Mouse (Mus musculus) adrenal gland, adult 2 months (tissue): Measurements from ENCODE around the gene Tcf7l1. TPM values are rescaled to one million over a fixed set of nuclear protein-coding genes. Genes with fewer than 3 reads are reported as not detected.

Source experiments
- DNase-seq: peaks from one replicate; pipeline ENCODE4 v3.0.0; 2021
- polyA plus RNA-seq: library from polyadenylated mRNA; depleted of rRNA; stranded (reverse); fragments of >200 nt; gene quantifications from 2 replicates; pipeline ENCODE4 v1.2.3, GENCODE M21; 2012
- total RNA-seq, 2 experiments: library from RNA; stranded (reverse); gene quantifications; 2 replicates each; pipeline ENCODE4 v1.2.3; 2021

The Tcf7l1 gene
- total and polyA plus RNA-seq, 3 experiments = 11.0 to 23.2 (median 14.7) TPM

DNA sequence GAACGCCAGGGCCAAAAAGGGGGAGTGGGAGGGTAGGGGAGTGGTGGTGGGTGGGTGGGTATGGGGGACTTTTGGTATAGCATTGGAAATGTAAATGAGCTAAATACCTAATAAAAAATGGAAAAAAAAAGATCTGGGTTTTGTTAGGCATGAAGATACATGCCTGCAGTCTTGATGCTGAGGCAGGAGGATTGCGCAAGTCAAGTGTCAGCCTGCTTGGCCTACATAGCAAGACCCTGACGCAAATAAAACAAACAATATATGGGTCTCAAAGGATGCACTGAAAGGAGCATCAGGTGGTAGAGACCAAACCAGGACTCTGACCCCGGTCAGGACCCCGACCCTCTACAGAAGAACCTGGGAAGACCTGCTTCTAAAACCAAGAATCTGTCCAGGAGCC lies 90.5 kb downstream of the Tcf7l1 start:
- no peak for DNase-seq

DNA sequence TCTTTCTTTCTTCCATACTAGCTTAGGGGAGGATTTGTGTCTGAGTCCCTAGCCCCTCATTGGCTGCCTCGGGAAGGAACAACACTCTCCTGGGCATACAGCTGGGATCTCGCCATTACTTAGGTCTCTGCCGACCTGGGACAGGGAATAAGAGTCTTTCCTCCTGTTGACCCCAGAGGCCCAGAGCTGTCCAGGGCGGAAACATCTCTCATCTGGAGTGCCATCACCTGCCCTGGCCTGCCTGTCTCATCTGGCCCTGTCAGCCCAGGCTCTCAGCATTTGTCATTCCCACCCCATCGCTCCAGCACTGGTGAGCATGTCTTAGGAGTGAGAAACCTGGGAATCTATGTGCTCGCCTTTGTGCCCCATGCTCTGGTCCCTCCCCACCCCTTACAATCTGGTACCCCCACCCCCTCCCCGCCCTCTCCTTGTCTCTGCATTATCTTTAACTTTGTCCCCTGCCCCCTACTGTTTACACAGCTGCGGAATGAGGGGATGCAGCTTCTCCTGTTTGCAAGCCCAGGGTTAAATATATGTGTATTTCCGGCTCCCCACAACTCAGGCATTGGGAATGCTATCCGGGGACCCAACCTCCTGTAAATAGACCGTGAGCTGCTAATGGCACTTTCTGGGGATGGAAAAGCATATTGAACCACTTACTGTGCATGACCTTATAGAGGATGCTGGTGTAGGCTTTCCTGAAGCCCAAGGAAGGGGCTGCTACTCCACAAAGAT lies 92.3 kb downstream of the Tcf7l1 start:
- no peak for DNase-seq

DNA sequence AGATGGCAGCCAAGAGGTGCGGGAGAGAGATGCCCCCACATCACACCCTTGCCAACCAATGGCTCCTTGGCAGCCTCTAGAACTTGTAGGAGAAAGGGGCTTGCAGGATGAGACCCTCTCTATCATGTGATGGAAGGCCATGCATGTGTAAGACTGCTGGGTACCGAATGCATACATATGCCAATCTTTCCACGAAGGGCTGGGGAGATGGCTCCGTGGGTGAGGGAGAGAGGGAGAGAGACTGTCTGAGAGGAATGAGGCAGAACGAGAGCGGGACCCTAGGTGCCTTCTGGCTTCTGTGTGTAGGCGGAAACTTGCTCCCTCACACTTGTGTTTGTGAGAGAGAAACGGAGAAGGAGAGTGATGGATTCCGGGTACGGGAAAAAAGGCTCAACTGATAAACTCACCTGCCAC lies 94.3 kb downstream of the Tcf7l1 start:
- DNase-seq = no peak

DNA sequence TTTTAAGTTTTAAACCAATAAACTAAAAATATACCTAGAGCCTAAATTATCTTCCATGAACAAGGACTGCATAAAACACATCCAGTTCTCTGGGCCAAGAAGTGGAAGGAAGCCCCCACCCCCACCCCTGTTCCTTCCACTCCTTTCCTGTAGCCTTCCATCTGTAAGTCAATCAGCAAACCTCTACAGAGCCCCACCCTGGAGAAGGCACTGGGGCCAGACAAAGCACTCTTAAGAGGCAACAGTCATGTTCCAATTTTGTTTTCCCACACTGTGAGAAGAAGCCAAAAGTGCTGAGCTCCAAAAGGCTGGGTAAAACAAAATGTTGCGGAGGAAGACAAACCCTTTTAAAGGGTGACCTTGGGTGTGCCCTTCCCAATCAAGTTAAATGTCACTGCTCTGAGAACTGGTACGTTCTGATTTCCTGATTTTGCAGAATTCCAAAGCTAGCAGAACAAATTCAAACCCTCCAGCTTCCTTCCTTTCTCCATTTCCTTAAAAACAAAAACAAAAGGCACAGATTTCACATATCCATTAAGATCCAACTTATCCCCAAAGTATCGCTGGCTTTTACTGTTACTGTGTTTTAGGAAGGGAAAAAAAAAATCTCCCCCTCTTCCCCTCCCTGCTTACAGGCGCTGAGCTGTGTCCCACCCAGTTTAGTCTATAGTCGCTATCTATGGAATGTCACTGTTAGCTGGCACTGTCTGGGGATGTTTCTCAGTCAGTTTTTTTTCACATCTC lies 94.8 kb downstream of the Tcf7l1 start:
- peak; percentile 30 for DNase-seq

DNA sequence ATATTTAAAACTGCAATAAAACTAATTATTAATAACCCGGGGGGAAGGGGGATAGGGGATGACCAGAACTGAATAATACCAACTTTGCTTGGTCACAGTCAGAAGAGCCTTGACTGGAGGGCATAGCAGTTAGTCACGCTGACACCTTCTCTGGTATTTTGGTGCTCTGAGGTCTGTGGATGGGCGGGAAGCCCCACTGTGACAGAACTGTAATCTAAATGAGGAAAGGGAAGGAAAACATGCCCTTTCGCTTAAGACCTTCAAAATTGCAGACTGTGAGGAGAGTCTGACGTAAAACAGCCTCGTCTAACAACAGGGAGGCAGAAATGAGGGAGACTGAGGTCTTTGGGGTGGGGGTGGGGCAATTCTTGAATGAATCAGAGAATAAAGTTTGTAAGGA lies 96.6 kb downstream of the Tcf7l1 start:
- peak; percentile 45 for DNase-seq

DNA sequence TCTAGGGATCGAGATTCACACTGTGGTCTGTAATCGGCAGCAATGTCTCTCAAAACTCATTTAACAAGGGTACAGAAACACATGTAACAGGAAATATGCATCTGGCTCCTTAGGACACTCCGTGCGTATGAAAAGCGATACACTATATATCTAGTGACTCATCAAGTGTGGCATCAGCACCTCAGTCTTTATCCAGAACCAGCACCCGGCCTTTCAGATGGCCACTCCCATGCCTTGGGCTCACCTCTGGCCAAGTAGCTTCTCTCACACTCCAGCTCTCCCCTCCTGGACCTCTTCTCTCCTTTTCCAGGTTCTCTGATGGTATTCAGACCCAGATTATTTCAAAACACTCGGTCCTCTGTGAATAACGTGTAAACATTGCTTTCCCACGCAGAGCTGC lies 97.5 kb downstream of the Tcf7l1 start:
- no peak for DNase-seq

DNA sequence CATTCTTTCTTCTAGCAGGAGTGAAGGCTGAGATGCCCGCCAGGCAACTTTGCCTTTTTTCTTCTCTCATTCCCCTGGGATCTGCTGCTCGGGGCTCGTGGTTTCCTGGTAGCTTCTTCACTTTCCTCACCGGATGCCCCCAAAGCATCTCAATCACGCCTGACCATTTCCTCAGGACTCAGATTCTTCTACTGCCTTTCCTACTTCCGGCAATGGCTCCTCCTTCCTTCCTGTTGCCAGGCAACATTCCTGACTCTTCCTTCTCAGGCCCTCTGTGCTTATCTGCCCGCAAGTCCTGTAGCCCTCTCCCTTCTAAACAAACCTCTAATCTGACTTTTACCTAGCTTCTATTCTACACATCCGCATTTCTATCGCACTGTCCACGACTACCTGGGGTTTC lies 98.5 kb downstream of the Tcf7l1 start:
- peak; percentile 30 for DNase-seq

DNA sequence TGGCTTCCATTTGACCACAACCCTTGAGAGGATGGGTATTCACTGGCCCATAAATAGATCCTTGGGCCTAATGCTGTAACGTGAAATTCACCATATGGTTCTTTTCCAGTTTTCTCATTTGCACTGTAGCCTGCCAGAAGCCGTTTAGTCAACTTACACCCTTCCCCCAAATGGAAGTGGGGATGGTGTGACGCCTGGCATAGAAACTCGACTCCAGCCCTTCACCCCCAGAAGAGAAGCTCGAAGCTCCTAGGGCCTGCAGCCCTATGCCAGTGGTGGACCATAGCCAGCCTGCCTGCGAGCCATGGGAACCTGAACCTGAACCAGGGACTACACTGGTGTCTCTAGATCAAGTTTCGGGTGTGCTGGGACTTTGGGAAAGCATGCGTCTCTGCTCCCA lies 99.1 kb downstream of the Tcf7l1 start:
- DNase-seq = no peak

DNA sequence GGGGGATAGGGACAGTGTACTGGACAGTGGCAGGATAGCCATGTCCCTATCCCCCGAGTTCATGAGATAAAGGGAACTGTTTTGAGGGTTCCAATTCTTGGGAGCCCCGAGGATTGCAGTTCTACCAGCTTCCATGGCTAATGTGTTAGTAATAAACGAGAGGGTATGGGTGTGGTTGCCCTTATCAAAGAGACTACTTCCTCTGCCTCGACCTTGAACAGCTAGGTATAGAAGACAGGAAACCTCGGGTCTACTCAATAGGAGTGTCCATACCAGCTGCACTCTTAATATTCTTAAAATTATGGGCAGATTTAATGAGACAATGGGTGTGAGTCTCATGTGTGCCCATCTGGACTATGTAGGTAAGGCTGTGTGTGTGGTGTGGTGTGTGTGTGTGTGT lies 100.0 kb downstream of the Tcf7l1 start:
- no peak for DNase-seq

DNA sequence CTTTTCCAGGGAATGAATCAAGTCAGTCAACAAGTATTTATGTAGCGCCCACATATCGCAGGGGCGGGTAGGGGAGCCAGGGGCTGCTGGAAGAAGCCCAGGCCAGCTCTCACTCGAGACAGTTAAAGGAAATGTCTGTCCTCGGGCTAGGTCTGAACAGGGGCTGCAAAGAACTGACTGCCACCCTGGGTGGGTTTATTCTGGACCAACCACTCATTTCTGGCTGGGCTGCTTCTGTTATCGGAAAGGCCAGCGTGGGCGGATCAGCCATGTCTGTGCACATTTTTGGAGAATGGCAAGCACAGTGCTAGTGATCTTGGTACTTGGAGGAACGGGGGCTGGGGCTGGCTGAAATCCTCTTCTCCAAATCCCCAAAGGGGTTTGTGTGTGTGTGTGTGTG lies 103.9 kb downstream of the Tcf7l1 start:
- DNase-seq = peak; percentile 5

DNA sequence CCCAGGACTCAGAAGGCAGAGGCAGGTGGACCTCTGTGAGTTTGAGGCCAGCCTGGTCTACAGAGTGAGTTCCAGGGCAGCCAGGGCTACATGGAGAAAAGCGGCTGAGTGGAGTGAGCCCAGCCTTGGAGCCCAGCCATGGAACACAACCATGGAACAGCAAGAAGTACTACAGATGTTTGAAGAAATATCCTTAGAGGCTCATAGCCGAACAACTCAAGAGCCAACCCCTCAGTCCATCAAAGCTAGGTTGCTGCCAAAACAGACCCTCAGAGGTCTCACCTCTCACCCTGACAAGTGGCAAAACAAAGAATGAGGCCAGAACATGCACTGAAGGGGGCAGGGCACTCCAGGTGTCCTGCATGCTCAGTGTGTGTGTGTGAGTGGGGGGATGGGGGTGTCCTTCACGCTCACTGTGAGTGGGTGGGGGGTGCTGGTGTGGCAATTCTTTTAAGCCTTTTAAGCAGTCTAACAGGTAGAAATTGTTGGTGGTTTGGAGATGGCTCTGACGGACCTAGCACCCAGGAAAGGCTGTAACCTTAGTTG lies 104.7 kb downstream of the Tcf7l1 start:
- no peak for DNase-seq

DNA sequence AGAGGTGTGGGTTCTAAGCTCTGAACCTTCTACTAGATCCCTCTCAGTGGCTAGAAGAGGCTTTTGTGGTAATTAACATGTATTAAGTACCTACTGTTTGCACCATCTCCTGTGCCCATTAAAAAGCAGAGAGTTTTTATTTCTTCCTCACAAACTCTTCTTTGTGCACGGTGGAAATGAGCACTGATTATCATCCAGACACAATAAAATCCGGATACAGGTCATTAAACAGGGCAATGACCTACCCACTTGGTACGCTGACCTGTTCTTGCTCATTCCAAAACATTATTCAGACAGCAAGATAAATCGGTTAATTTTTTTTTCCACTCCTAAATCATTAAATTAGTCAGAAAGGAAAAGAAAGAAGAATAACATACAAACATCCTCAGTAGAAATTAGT lies 106.8 kb downstream of the Tcf7l1 start:
- DNase-seq = no peak

DNA sequence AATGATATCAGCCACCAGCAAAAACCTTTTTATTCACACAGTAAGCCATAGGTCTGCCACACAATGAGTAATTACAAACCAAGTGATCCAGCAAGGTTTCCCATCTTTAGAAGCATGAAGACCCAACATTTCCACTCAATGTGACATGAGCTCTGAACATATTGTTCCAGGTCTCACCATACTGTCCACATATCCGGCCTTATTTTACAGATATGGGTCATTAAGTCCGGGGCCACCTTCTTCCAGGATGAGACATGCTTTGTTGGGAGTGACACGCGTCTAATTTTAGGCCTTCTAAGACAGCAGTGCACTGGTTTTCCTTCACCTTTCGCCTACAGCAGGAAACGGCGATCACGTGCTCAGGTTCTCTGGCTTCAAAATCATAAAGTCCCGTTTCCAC lies 108.1 kb downstream of the Tcf7l1 start:
- DNase-seq = no peak

DNA sequence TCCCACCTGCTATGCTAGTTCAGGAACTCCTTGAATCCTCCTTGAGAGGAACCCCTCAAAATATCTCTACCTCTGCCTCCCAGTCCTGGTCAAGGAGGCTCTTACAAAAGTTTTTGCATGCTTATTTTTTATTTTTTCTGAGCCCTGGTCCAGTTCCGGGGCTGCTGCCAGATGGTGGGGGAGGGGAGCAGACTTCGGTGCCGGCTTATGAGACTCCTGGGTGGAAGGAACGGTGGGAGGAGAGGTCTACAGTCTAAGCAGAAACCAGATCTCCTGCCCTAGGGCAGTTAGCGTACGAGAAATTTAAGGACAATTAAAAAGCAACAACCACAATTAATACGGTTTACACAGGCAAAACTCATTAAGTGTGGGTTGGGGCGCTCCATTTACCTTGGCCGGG lies 110.4 kb downstream of the Tcf7l1 start:
- DNase-seq = no peak

DNA sequence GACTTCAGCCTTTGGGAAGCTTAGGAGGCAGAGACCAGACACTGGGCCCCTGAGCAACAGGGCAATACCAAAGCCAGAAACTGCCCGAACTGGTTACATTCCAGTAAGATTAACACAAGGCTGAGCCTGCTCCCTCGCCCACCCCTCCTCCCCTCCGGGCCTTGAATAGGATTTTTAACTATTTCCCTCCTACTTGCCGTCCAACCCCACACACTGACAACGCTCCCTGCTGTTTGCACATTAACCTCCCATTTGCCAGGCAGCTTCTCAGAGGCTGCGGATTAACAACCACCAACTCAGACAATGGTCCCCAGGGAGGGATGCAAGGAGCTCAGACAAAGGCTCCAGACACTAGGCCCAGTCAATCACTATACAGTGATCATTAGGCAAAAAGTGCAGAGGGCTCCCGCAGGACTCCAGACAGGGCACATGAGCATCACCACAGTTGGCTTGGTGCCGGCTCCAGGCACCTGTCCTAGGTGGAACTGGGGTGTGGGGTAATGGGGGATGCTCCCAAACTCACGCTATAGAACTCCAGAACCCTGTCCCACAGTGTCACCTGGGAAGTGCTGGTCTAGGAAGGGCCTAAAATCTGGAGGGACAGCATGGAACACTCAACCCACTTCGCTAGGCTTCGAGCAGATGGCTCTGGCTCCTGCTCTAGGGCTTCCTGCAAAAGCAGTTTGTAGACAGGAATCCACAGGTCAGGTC lies 111.4 kb downstream of the Tcf7l1 start:
- DNase-seq = no peak

DNA sequence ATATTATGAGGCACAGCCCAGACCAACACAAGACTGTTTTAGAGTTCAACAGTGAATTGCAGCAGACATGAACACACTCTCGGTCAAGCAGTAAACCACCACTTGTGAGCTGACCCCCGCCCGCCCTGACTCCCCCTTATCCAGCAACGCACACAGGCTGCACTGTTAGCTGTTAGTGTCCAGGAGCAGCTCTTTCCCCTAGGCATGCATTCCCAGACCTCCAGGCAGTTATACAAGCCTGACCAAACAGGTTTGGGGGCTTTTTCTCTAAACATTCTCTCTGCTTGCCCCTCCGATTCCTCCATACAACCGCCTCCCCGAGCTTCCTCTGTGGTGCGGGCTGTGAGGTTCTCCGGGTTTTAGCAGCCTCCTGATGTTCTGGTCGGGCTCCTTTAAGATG lies 112.0 kb downstream of the Tcf7l1 start:
- no peak for DNase-seq

DNA sequence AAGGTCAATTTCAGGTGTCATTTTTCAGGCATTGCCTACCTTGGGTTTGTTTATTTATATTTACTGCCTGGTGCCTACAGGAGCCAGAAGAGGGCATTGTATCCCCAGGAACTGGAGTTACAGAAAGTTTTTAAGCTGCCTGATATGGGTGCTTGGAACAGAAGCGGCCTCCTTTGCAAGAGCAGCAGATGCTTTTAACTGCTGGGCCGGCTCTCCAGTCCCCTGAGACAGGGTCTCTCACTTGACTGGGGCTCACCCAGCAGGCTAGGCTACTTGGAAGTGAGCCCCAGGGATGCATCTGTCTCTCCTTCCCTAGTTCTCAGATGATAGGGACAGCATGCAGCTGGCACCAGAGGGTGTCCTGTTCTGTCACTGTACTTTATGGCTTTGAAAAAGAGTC lies 112.7 kb downstream of the Tcf7l1 start:
- no peak for DNase-seq

DNA sequence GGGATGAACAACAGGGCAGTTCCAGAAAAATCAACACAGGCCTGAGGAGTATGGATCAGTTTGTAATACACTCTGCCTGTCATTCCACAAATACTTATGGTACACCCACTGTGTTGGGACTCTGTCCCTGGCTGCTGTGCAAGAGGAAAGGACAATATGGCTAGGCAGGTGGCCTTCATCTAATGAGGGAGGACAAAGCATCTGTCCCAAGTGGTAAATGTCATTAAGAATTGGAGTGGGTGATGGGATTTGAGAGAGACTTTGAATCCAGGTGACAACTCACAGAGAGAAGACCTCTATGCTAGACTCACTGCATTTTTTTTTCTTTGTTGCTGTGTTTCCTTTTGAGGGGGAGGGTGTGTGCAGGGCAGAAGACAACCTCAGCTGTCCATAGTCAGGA lies 115.3 kb downstream of the Tcf7l1 start:
- DNase-seq = no peak

DNA sequence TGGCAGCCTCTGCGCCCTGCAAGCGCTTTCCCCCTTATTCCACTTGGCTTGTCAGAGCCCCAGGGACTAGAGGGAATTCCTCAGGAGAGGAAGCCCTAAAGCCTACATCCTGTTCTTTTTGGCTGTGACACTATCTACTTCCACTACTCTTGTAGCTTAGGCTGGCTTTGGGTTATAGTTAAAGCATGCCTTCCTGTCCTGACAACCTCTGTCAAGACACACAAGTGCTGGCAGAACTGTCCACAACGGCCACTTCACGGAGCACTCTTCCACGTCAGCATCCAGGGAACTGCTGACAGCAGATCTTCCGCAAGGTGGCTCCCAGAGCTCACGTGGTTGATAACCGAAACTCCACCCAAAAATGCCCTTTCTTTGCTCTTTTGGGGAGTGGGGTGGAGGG lies 117.9 kb downstream of the Tcf7l1 start:
- DNase-seq = no peak

DNA sequence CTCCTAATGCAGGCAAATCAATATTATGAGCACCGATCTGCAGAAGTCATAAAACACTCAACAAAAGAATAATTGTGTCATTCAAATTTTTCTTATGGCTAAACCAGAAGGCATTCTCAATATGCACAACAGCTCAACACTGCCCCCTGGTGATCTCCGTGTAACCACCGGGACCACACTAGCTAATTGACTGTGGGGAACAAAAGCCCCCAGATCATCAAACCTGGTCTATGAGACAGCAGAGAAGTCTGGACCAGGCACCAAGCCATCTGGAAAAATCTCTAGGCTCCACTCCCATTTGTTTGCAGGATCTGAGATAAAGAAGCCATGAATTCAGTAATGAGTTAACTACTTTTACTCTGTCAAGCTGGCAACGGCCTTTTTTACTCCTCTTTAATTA lies 122.0 kb downstream of the Tcf7l1 start:
- peak; percentile 64 for DNase-seq

DNA sequence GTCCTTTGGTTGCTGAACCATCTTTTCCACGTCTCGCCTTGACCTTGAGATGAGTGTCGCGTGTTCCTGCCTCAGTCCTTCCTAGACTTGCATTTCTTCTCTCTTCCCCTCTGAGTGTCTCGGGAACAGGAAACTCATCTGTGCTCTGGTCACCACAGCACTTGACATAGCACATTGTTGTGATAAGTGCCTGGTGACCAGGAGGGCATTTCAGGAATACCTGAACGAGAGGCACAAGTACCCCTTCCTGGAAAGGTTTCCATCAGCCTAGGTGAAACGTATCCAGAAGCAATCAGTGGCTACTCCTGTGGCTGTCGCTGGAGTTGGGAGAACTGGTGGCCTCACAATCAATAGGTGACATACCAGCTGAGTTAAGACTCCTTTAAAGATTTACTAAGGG lies 124.8 kb downstream of the Tcf7l1 start:
- no peak for DNase-seq

DNA sequence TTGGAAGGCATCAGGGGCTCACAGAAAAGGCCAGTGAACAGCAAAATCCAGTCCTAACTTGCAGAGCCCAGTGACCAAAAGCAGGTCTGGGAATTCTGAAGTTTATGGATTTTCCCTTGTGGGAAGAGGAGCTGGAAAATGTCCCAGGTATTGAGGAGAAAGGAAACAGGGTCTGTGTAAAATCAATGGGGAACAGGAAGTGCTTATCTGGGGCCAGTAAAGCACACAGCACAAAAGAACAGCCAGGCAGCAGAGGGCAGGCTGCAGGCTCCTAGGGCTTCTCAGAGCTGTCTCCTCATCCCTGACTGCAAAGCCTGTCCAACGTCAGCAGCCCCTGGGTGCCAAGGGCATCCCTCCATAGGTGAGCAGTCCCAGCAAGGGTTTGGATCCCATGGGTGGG lies 126.1 kb downstream of the Tcf7l1 start:
- DNase-seq = no peak

DNA sequence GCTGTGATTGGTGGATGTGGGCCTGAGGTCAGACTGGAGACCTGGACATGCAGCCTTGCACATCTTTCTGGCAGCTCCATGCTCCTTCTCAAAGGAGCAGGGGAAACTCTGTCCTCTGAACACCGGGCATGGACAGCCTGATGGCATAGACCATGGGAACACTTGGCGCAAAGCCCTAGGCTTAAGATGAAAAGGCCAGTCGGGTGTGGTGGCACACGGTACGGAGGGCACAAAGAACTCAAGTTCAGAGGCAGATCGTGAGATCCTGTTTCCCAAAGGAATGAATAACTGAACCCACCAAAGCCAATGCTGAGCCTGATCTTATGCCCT lies 128.7 kb downstream of the Tcf7l1 start:
- peak; percentile 33 for DNase-seq
